Comparison of ENCODE assay signal across 8 mouse cellular contexts in genomic region chr5:68012618-68013017, GRCm38 (mm10). TPM values are rescaled to one million over a fixed set of nuclear protein-coding genes. Genes with fewer than 3 reads are reported as not detected.
A peak's percentile ranks its signal among the peaks of the same experiment; 100 is the strongest.
DNase-seq lines count a peak whose midpoint lies in the region; ATAC-seq and TF ChIP-seq lines count a peak whose summit lies in the region.

No protein-coding gene starts in this region.

- no peak overlapping the region for H3K27ac ChIP-seq in forebrain, postnatal 0 days (ENCODE audit: low read depth, low read length)
- no peak overlapping the region for H3K27ac ChIP-seq in hindbrain, embryonic 11.5 days (ENCODE audit: low read depth, low read length)

- peak; percentile 71 for ATAC-seq in forebrain, postnatal 0 days
- ATAC-seq in hindbrain, embryonic 11.5 days (ENCODE audit: low FRiP score): peak; percentile 65

- no peaks in the 10 kb centered on the region for H3K36me3 ChIP-seq in forebrain, postnatal 0 days (ENCODE audit: insufficient read depth)
- H3K36me3 ChIP-seq in hindbrain, embryonic 11.5 days (ENCODE audit: control insufficient read depth, insufficient read depth, low read length): no peaks in the 10 kb centered on the region

- no peaks in the 10 kb centered on the region for H3K9me3 ChIP-seq in forebrain, postnatal 0 days (ENCODE audit: low read length)
- no peaks in the 10 kb centered on the region for H3K9me3 ChIP-seq in hindbrain, embryonic 11.5 days (ENCODE audit: control insufficient read depth, low read length)

- no peak overlapping the region for H3K9ac ChIP-seq in forebrain, postnatal 0 days
- H3K9ac ChIP-seq in hindbrain, embryonic 11.5 days (ENCODE audit: low read depth, low read length): no peak overlapping the region

- no peak overlapping the region for H3K4me3 ChIP-seq in forebrain, postnatal 0 days (ENCODE audit: low read depth, low read length)
- no peak overlapping the region for H3K4me3 ChIP-seq in hindbrain, embryonic 11.5 days (ENCODE audit: low read depth, low read length)

- 0 out of 2 replicates have a peak, but pooled peaks cover 4% of the 10 kb centered on the region for H3K4me1 ChIP-seq in forebrain, postnatal 0 days (ENCODE audit: insufficient read depth)
- H3K4me1 ChIP-seq in hindbrain, embryonic 11.5 days (replicated peaks; ENCODE audit: control insufficient read depth, insufficient read depth, low read length): no peaks in the 10 kb centered on the region

- 18% methylated on average over 4 of the region's 4 CpGs for WGBS in forebrain, postnatal 0 days
- WGBS in hindbrain, embryonic 11.5 days: 23% methylated on average over 4 of the region's 4 CpGs

- no peaks in the 10 kb centered on the region for H3K27me3 ChIP-seq in forebrain, postnatal 0 days (ENCODE audit: insufficient read depth, low read length)
- no peaks in the 10 kb centered on the region for H3K27me3 ChIP-seq in hindbrain, embryonic 11.5 days (ENCODE audit: control insufficient read depth, insufficient read depth, low read length)

- peak; percentile 85 for TF ChIP-seq CTCF in forebrain, postnatal 0 days (IDR thresholded peaks at IDR 0.05; ENCODE audit: low read depth)

- peak; percentile 58 for DNase-seq in Muller cell, postnatal 12 days (ENCODE audit: inconsistent ontology term)
- DNase-seq in cerebellum, adult 11 months: peak; percentile 74
- peak; percentile 87 for DNase-seq in forebrain, postnatal 0 days
- DNase-seq in hindbrain, embryonic 11.5 days (ENCODE audit: low spot score): peak; percentile 86
- peak; percentile 63 to 79 for DNase-seq in layer of hippocampus, postnatal 14 days (ENCODE audit: low spot score in 2 of 2)
- peak; percentile 77 to 87 for DNase-seq in lung, postnatal 4 days
- DNase-seq in right cerebral cortex, postnatal 10 days (ENCODE audit: low spot score in 2 of 2): peak; percentile 73 to 85
- DNase-seq in urinary bladder, postnatal 25 days (ENCODE audit: low spot score): peak; percentile 76

- no peak overlapping the region for H3K4me2 ChIP-seq in forebrain, postnatal 0 days (ENCODE audit: low read depth)
- no peak overlapping the region for H3K4me2 ChIP-seq in hindbrain, embryonic 11.5 days (replicated peaks; ENCODE audit: low read depth, low read length)

RNA-seq across cellular contexts. Expression of gene Grxcr1, which starts 19.0 kb away (rescaled TPM):
- total RNA-seq in forebrain, postnatal 0 days (2014; rRNA removed): not detected in 2 replicates
- polyA plus RNA-seq in forebrain, postnatal 0 days (2015; fragmentation: Nextera tagmentation; extraction: Ambion mirVana): not detected in 2 replicates
- 0.15 and 0.38 TPM in 2 replicates for polyA plus RNA-seq in hindbrain, embryonic 11.5 days (2014; fragmentation: Nextera tagmentation; extraction: Ambion mirVana)
- not detected for total RNA-seq in layer of hippocampus, postnatal 14 days (2021)
